Mouse (Mus musculus): ENCODE data around the gene Dock3. TPM values are rescaled to one million over a fixed set of nuclear protein-coding genes. Genes with fewer than 3 reads are reported as not detected.

Gene Dock3
- polyA plus RNA-seq, 1 experiment from 2014 or later = 0.57 TPM

- Histone ChIP-seq H3K27me3 (ENCODE audit: insufficient read depth, poor library complexity, severe bottlenecking) (peaks cover 14% of the 10 kb centered on the region; the same call in 1 of the 2 replicates), H3K36me3 (no peaks in the 10 kb centered on the region), H3K9me3 (no peaks in the 10 kb centered on the region), H3K4me1 (peaks cover 23% of the 10 kb centered on the region), H3K4me3 (no peak overlapping the region), H3K27ac (no peak overlapping the region)
- no peak for DNase-seq (ENCODE audit: low spot score)
- 90% methylated on average over 1 of the region's 1 CpGs for WGBS
Measured at GRCm38 (mm10) chr9:107269772-107270171, 38.1 kb upstream of the Dock3 start.

- 44% methylated on average over 4 of the region's 4 CpGs for WGBS
Measured at GRCm38 (mm10) chr9:107267721-107268402, 36.2 kb upstream of the Dock3 start.

GRCm38 (mm10) chr9:107267028-107267427 lies 35.3 kb upstream of the Dock3 start:
- 63% methylated on average over 1 of the region's 1 CpGs for WGBS
- no peak overlapping the region for H3K4me3 ChIP-seq
- peaks cover 21% of the 10 kb centered on the region; the same call in 1 of the 2 replicates for H3K4me1 ChIP-seq
- H3K36me3 ChIP-seq = no peaks in the 10 kb centered on the region
- no peak for DNase-seq (ENCODE audit: low spot score)
- no peaks in the 10 kb centered on the region for H3K9me3 ChIP-seq
- H3K27ac ChIP-seq = no peak overlapping the region
- peaks cover 40% of the 10 kb centered on the region; the same call in 1 of the 2 replicates for H3K27me3 ChIP-seq (ENCODE audit: insufficient read depth, poor library complexity, severe bottlenecking)

More at GRCm38 (mm10) chr9:107267721-107268402, 36.2 kb upstream of the Dock3 start:
- no peaks in the 10 kb centered on the region for H3K9me3 ChIP-seq
- H3K4me1 ChIP-seq = peaks cover 23% of the 10 kb centered on the region
- no peak for DNase-seq (ENCODE audit: low spot score)
- no peak overlapping the region for H3K27ac ChIP-seq
- H3K36me3 ChIP-seq = no peaks in the 10 kb centered on the region
- H3K4me3 ChIP-seq = no peak overlapping the region
- H3K27me3 ChIP-seq (ENCODE audit: insufficient read depth, poor library complexity, severe bottlenecking) = peaks cover 32% of the 10 kb centered on the region; the same call in 1 of the 2 replicates

GRCm38 (mm10) chr9:107264731-107265130 lies 33.0 kb upstream of the Dock3 start:
- Histone ChIP-seq H3K4me3 (no peak overlapping the region), H3K4me1 (peaks cover 16% of the 10 kb centered on the region; the same call in 1 of the 2 replicates), H3K36me3 (no peaks in the 10 kb centered on the region), H3K27ac (no peak overlapping the region), H3K9me3 (no peaks in the 10 kb centered on the region), H3K27me3 (ENCODE audit: insufficient read depth, poor library complexity, severe bottlenecking) (peaks cover 47% of the 10 kb centered on the region)
- DNase-seq (ENCODE audit: low spot score) = no peak
- 72% methylated on average over 3 of the region's 3 CpGs for WGBS

GRCm38 (mm10) chr9:107263912-107264311 lies 32.2 kb upstream of the Dock3 start:
- H3K27ac ChIP-seq = no peak overlapping the region
- no peaks in the 10 kb centered on the region for H3K9me3 ChIP-seq
- WGBS = 85% methylated on average over 5 of the region's 5 CpGs
- no peak for DNase-seq (ENCODE audit: low spot score)
- peaks cover 18% of the 10 kb centered on the region; the same call in 1 of the 2 replicates for H3K4me1 ChIP-seq
- H3K4me3 ChIP-seq = no peak overlapping the region
- peaks cover 47% of the 10 kb centered on the region for H3K27me3 ChIP-seq (ENCODE audit: insufficient read depth, poor library complexity, severe bottlenecking)
- no peaks in the 10 kb centered on the region for H3K36me3 ChIP-seq

- DNase-seq (ENCODE audit: low spot score) = no peak
- Histone ChIP-seq H3K4me1 (0 out of 2 replicates have a peak, but pooled peaks cover 15% of the 10 kb centered on the region), H3K36me3 (no peaks in the 10 kb centered on the region), H3K9me3 (no peaks in the 10 kb centered on the region), H3K4me3 (no peak overlapping the region), H3K27me3 (ENCODE audit: insufficient read depth, poor library complexity, severe bottlenecking) (peaks cover 47% of the 10 kb centered on the region), H3K27ac (no peak overlapping the region)
- WGBS = 78% methylated on average over 7 of the region's 7 CpGs
Measured at GRCm38 (mm10) chr9:107262375-107262774, 30.7 kb upstream of the Dock3 start.

GRCm38 (mm10) chr9:107261792-107262191 lies 30.1 kb upstream of the Dock3 start:
- Histone ChIP-seq H3K4me3 (no peak overlapping the region), H3K4me1 (0 out of 2 replicates have a peak, but pooled peaks cover 15% of the 10 kb centered on the region), H3K27ac (no peak overlapping the region), H3K36me3 (no peaks in the 10 kb centered on the region), H3K9me3 (no peaks in the 10 kb centered on the region), H3K27me3 (ENCODE audit: insufficient read depth, poor library complexity, severe bottlenecking) (peaks cover 47% of the 10 kb centered on the region)
- WGBS = 62% methylated on average over 6 of the region's 6 CpGs
- DNase-seq (ENCODE audit: low spot score) = no peak

- 0 out of 2 replicates have a peak, but pooled peaks cover 15% of the 10 kb centered on the region for H3K4me1 ChIP-seq
- no peak for DNase-seq (ENCODE audit: low spot score)
- no peak overlapping the region for H3K27ac ChIP-seq
- H3K9me3 ChIP-seq = no peaks in the 10 kb centered on the region
- peaks cover 43% of the 10 kb centered on the region for H3K27me3 ChIP-seq (ENCODE audit: insufficient read depth, poor library complexity, severe bottlenecking)
- WGBS = 69% methylated on average over 8 of the region's 8 CpGs
- no peak overlapping the region for H3K4me3 ChIP-seq
- H3K36me3 ChIP-seq = no peaks in the 10 kb centered on the region
Measured at GRCm38 (mm10) chr9:107260836-107261235, 29.1 kb upstream of the Dock3 start.

GRCm38 (mm10) chr9:107260429-107260828 lies 28.7 kb upstream of the Dock3 start:
- H3K36me3 ChIP-seq = no peaks in the 10 kb centered on the region
- H3K27me3 ChIP-seq (ENCODE audit: insufficient read depth, poor library complexity, severe bottlenecking) = peaks cover 39% of the 10 kb centered on the region
- WGBS = 75% methylated on average over 2 of the region's 2 CpGs
- H3K4me1 ChIP-seq = 0 out of 2 replicates have a peak, but pooled peaks cover 13% of the 10 kb centered on the region
- no peaks in the 10 kb centered on the region for H3K9me3 ChIP-seq
- no peak for DNase-seq (ENCODE audit: low spot score)
- no peak overlapping the region for H3K27ac ChIP-seq
- H3K4me3 ChIP-seq = no peak overlapping the region

GRCm38 (mm10) chr9:107259571-107259970 lies 27.9 kb upstream of the Dock3 start:
- Histone ChIP-seq H3K27me3 (ENCODE audit: insufficient read depth, poor library complexity, severe bottlenecking) (peaks cover 36% of the 10 kb centered on the region), H3K4me1 (peaks cover 16% of the 10 kb centered on the region; the same call in 1 of the 2 replicates), H3K4me3 (no peak overlapping the region), H3K36me3 (no peaks in the 10 kb centered on the region), H3K27ac (no peak overlapping the region), H3K9me3 (no peaks in the 10 kb centered on the region)
- WGBS = 42% methylated on average over 6 of the region's 6 CpGs
- DNase-seq (ENCODE audit: low spot score) = no peak

- H3K27ac ChIP-seq = no peak overlapping the region
- no peaks in the 10 kb centered on the region for H3K36me3 ChIP-seq
- no peak for DNase-seq (ENCODE audit: low spot score)
- no peak overlapping the region for H3K4me3 ChIP-seq
- no peaks in the 10 kb centered on the region for H3K9me3 ChIP-seq
- 57% methylated on average over 3 of the region's 3 CpGs for WGBS
- H3K27me3 ChIP-seq (ENCODE audit: insufficient read depth, poor library complexity, severe bottlenecking) = peaks cover 13% of the 10 kb centered on the region
- peaks cover 18% of the 10 kb centered on the region; the same call in 1 of the 2 replicates for H3K4me1 ChIP-seq
Measured at GRCm38 (mm10) chr9:107255596-107255995, 23.9 kb upstream of the Dock3 start.

- H3K36me3 ChIP-seq = no peaks in the 10 kb centered on the region
- no peak overlapping the region for H3K27ac ChIP-seq
- WGBS = 69% methylated on average over 3 of the region's 3 CpGs
- H3K27me3 ChIP-seq (ENCODE audit: insufficient read depth, poor library complexity, severe bottlenecking) = peaks cover 13% of the 10 kb centered on the region; the same call in 1 of the 2 replicates
- no peak overlapping the region for H3K4me3 ChIP-seq
- DNase-seq (ENCODE audit: low spot score) = no peak
- no peaks in the 10 kb centered on the region for H3K9me3 ChIP-seq
- H3K4me1 ChIP-seq = peaks cover 17% of the 10 kb centered on the region; the same call in 1 of the 2 replicates
Measured at GRCm38 (mm10) chr9:107254925-107255324, 23.2 kb upstream of the Dock3 start.

- Histone ChIP-seq H3K9me3 (no peaks in the 10 kb centered on the region), H3K27me3 (ENCODE audit: insufficient read depth, poor library complexity, severe bottlenecking) (peaks cover 13% of the 10 kb centered on the region; the same call in 1 of the 2 replicates), H3K4me1 (peaks cover 13% of the 10 kb centered on the region; the same call in 1 of the 2 replicates), H3K4me3 (no peak overlapping the region), H3K36me3 (no peaks in the 10 kb centered on the region), H3K27ac (no peak overlapping the region)
- WGBS = 73% methylated on average over 12 of the region's 12 CpGs
- DNase-seq (ENCODE audit: low spot score) = no peak
Measured at GRCm38 (mm10) chr9:107254476-107254875, 22.8 kb upstream of the Dock3 start.
